Mouse (Mus musculus): ENCODE data around the gene Btnl10.
A peak's percentile ranks its signal among the peaks of the same experiment; 100 is the strongest.

The Btnl10 gene

GRCm38 (mm10) chr11:58917745-58918366 is at the start of gene Btnl10:
Btnl10 (plus strand) TSS chr11:58917908.
- DNase-seq: no peak

GRCm38 (mm10) chr11:58867954-58868330 is 49.8 kb upstream of the Btnl10 start:
- DNase-seq: no peak

GRCm38 (mm10) chr11:58870961-58871360 is 46.7 kb upstream of the Btnl10 start:
- DNase-seq: no peak

GRCm38 (mm10) chr11:58883756-58884155 is 34.0 kb upstream of the Btnl10 start:
- DNase-seq: no peak

- no peak for DNase-seq
Observed at GRCm38 (mm10) chr11:58890511-58890910, 27.2 kb upstream of the Btnl10 start.

GRCm38 (mm10) chr11:58894456-58894855 is 23.3 kb upstream of the Btnl10 start:
- no peak for DNase-seq

GRCm38 (mm10) chr11:58897485-58897884 is 20.2 kb upstream of the Btnl10 start:
- no peak for DNase-seq

GRCm38 (mm10) chr11:58901080-58901479 is 16.6 kb upstream of the Btnl10 start:
- DNase-seq: no peak

- peak; percentile 96 for DNase-seq
Observed at GRCm38 (mm10) chr11:58903511-58904409, 13.9 kb upstream of the Btnl10 start, which contains the start of gene Zfp39. Zfp39 (minus strand) TSS chr11:58904225.

- DNase-seq: no peak
Observed at GRCm38 (mm10) chr11:58904410-58904718, 13.3 kb upstream of the Btnl10 start.

- peak; percentile 17 for DNase-seq
Observed at GRCm38 (mm10) chr11:58904838-58905237, 12.9 kb upstream of the Btnl10 start.

GRCm38 (mm10) chr11:58913776-58914175 is 3.9 kb upstream of the Btnl10 start:
- DNase-seq: no peak

- DNase-seq: peak; percentile 37
Observed at GRCm38 (mm10) chr11:58914461-58915028, 3.2 kb upstream of the Btnl10 start.

- DNase-seq: peak; percentile 41
Observed at GRCm38 (mm10) chr11:58916879-58917744, 596 bp upstream of the Btnl10 start.

- DNase-seq: no peak
Observed at GRCm38 (mm10) chr11:58918759-58919158, 1.1 kb downstream of the Btnl10 start.

- DNase-seq: no peak
Observed at GRCm38 (mm10) chr11:58922420-58922819, 4.7 kb downstream of the Btnl10 start.

GRCm38 (mm10) chr11:58926651-58927050 is 8.9 kb downstream of the Btnl10 start:
- DNase-seq: peak; percentile 40

GRCm38 (mm10) chr11:58927053-58927452 is 9.3 kb downstream of the Btnl10 start:
- DNase-seq: no peak

GRCm38 (mm10) chr11:58927790-58928651 is 10.3 kb downstream of the Btnl10 start:
- peak; percentile 58 for DNase-seq

- DNase-seq: no peak
Observed at GRCm38 (mm10) chr11:58929055-58929454, 11.3 kb downstream of the Btnl10 start.

GRCm38 (mm10) chr11:58929641-58930040 is 11.9 kb downstream of the Btnl10 start:
- DNase-seq: peak; percentile 49

GRCm38 (mm10) chr11:58930254-58930653 is 12.5 kb downstream of the Btnl10 start:
- DNase-seq: no peak

Measured in kidney, postnatal 14 days (tissue).